9 mouse cellular contexts compared by ENCODE assay signal in genomic region chr4:150798281-150798680, GRCm38 (mm10). TPM values are rescaled to one million over a fixed set of nuclear protein-coding genes. Genes with fewer than 3 reads are reported as not detected.
DNase-seq lines count a peak whose midpoint lies in the region; ATAC-seq and TF ChIP-seq lines count a peak whose summit lies in the region.
"Had no signal": no experiment of that assay in that cellular context is flagged by ENCODE, and none has a peak within 500 bp of the region (broad histone marks: within the 10 kb centered on the region; RNA-seq: fewer than 3 reads in every experiment).

No protein-coding gene starts in this region.

- H3K4me2 ChIP-seq in kidney, embryonic 14.5 days (replicated peaks; ENCODE audit: low read depth, low read length): no peak overlapping the region
- H3K4me2 ChIP-seq in intestine, embryonic 14.5 days (ENCODE audit: low read length): no peak overlapping the region
- peak overlapping the region; percentile 88 for H3K4me2 ChIP-seq in myocyte (ENCODE audit: low read depth)

- H3K36me3 ChIP-seq in kidney, embryonic 14.5 days (ENCODE audit: control insufficient read depth, insufficient read depth, low read length): no peaks in the 10 kb centered on the region
- no peaks in the 10 kb centered on the region for H3K36me3 ChIP-seq in intestine, embryonic 14.5 days (ENCODE audit: control insufficient read depth, insufficient read depth, low read length)
- H3K36me3 ChIP-seq in myocyte (ENCODE audit: control insufficient read depth, insufficient read depth): no peaks in the 10 kb centered on the region

- no peak for TF ChIP-seq CTCF in bone marrow macrophage, adult 2 months (IDR thresholded peaks at IDR 0.05; ENCODE audit: low read depth, low read length)

- no peak for ATAC-seq in kidney, embryonic 14.5 days (ENCODE audit: low FRiP score, low TSS enrichment)
- ATAC-seq in intestine, embryonic 14.5 days (replicated peaks; ENCODE audit: low FRiP score, low TSS enrichment, low read depth): no peak
- ATAC-seq: forebrain, postnatal 0 days had no signal

- no peak for TF ChIP-seq POLR2A in bone marrow macrophage, adult 2 months (IDR thresholded peaks at IDR 0.05; ENCODE audit: borderline replicate concordance, low read depth, low read length)
- TF ChIP-seq POLR2A in myocyte (IDR thresholded peaks at IDR 0.05; ENCODE audit: insufficient read length, low read depth): no peak

- WGBS in kidney, embryonic 14.5 days: 86% methylated on average over 8 of the region's 8 CpGs
- 87% methylated on average over 8 of the region's 8 CpGs for WGBS in intestine, embryonic 14.5 days

- DNase-seq in kidney, postnatal 10 days: no peak
- no peak for DNase-seq in intestine, embryonic 14.5 days (ENCODE audit: low spot score)
- no peak for DNase-seq in neural tube, embryonic 10.5 days (ENCODE audit: extremely low spot score, low spot score)
- no peak for DNase-seq in lung, postnatal 25 days (ENCODE audit: low spot score)
- DNase-seq: forebrain, postnatal 0 days had no signal

- no peak overlapping the region for H3K9ac ChIP-seq in kidney, embryonic 14.5 days (ENCODE audit: low read depth, low read length)
- H3K9ac ChIP-seq in intestine, embryonic 14.5 days (ENCODE audit: low read length): no peak overlapping the region
- H3K9ac ChIP-seq: forebrain, postnatal 0 days had no signal

- H3K9me3 ChIP-seq in kidney, embryonic 14.5 days (ENCODE audit: control insufficient read depth, low read length): no peaks in the 10 kb centered on the region
- no peaks in the 10 kb centered on the region for H3K9me3 ChIP-seq in intestine, embryonic 14.5 days (ENCODE audit: control insufficient read depth, low read length)
- H3K9me3 ChIP-seq: megakaryocyte, embryonic 14.5 days had no signal

- H3K4me3 ChIP-seq in kidney, embryonic 14.5 days (ENCODE audit: low read length): no peak overlapping the region
- H3K4me3 ChIP-seq in bone marrow macrophage, adult 2 months (ENCODE audit: insufficient read depth, low read length): peak overlapping the region; percentile 14
- no peak overlapping the region for H3K4me3 ChIP-seq in intestine, embryonic 14.5 days (ENCODE audit: low read depth, low read length)
- H3K4me3 ChIP-seq in myocyte: no peak overlapping the region
- H3K4me3 ChIP-seq: megakaryocyte, embryonic 14.5 days had no signal

- H3K27me3 ChIP-seq in kidney, embryonic 14.5 days (ENCODE audit: control insufficient read depth, insufficient read depth, low read length): no peaks in the 10 kb centered on the region
- H3K27me3 ChIP-seq in intestine, embryonic 14.5 days (replicated peaks; ENCODE audit: control insufficient read depth, insufficient read depth, low read length): no peaks in the 10 kb centered on the region
- H3K27me3 ChIP-seq in myocyte (ENCODE audit: control insufficient read depth, insufficient read depth, insufficient read length): no peaks in the 10 kb centered on the region

- peak overlapping the region; percentile 73; the same call in 1 of the 2 replicates for H3K27ac ChIP-seq in kidney, embryonic 14.5 days (ENCODE audit: low read depth, low read length)
- H3K27ac ChIP-seq in bone marrow macrophage, adult 2 months (ENCODE audit: insufficient read depth, low read depth, low read length): peak overlapping the region; percentile 84
- peak overlapping the region; percentile 11; the same call in 1 of the 2 replicates for H3K27ac ChIP-seq in intestine, embryonic 14.5 days (ENCODE audit: low read depth)

- no peaks in the 10 kb centered on the region for H3K79me2 ChIP-seq in myocyte (ENCODE audit: control insufficient read depth, insufficient read depth)

- peaks cover 21% of the 10 kb centered on the region for H3K4me1 ChIP-seq in kidney, embryonic 14.5 days (ENCODE audit: control insufficient read depth, insufficient read depth, low read length)
- H3K4me1 ChIP-seq in bone marrow macrophage, adult 2 months (ENCODE audit: control insufficient read depth, insufficient read depth, low read length): peaks cover 19% of the 10 kb centered on the region
- peaks cover 26% of the 10 kb centered on the region for H3K4me1 ChIP-seq in intestine, embryonic 14.5 days (replicated peaks; ENCODE audit: control insufficient read depth, insufficient read depth, low read length)
- H3K4me1 ChIP-seq: megakaryocyte, embryonic 14.5 days had no signal

- no peak overlapping the region for H3ac ChIP-seq in myocyte (ENCODE audit: control insufficient read depth, insufficient read length)

TF ChIP-seq in myocyte, 11 proteins besides CTCF, POLR2A, EP300 and RAD21:
- TF ChIP-seq CEBPB (IDR thresholded peaks at IDR 0.05; ENCODE audit: insufficient read depth, poor library complexity, severe bottlenecking) (0 out of 2 replicates have a peak, but pooled peaks have one; percentile 31), TCF3 (IDR thresholded peaks at IDR 0.05; ENCODE audit: insufficient read length, low read depth) (no peak), MYOG (IDR thresholded peaks at IDR 0.05; ENCODE audit: control insufficient read depth in 1 of 3, insufficient read depth in 1 of 3, insufficient read length in 2 of 3, low read depth in 2 of 3) (no peak)

RNA-seq across cellular contexts. Expression of gene Errfi1, which starts 55.4 kb away (rescaled TPM):
- polyA plus RNA-seq in kidney, embryonic 14.5 days (2014; fragmentation: Nextera tagmentation; extraction: Ambion mirVana): 22.0 and 34.3 TPM in 2 replicates
- polyA plus RNA-seq in bone marrow macrophage, adult 2 months (2012; ENCODE audit: insufficient read depth, insufficient read length, missing spikeins): 8.7 TPM in 2 replicates
- 27.4 and 28.8 TPM in 2 replicates for polyA plus RNA-seq in intestine, embryonic 14.5 days (2014; fragmentation: Nextera tagmentation; extraction: Ambion mirVana)
- polyA plus RNA-seq in myocyte (2012; fragmentation: generic; extraction: Trizol): 18.9 TPM

Comparison
In these comparisons a context has a peak if more than half of its experiments do, and no peak if none do; other contexts are left out.
1. H3K27ac ChIP-seq: peak in every context shown above with its lines; median percentile 84 in bone marrow macrophage, adult 2 months; 73 in kidney, embryonic 14.5 days; 11 in intestine, embryonic 14.5 days.